Mouse (Mus musculus) lung, adult 2 months (tissue): ENCODE data around the gene Hba-x. TPM values are rescaled to one million over a fixed set of nuclear protein-coding genes. Genes with fewer than 3 reads are reported as not detected.
"Not testable (repeated sequence)": the region's sequence is repeated elsewhere in the genome, so short reads cannot be mapped to it uniquely, and the experiment has no call there.

Experiments
- DNase-seq: peaks from one replicate; pipeline ENCODE4 v3.0.0; 2022
- H3K4me1 ChIP-seq: fragments of 200-500 bp; 2 replicates; pipeline ENCODE4 v1.6.1; 2011; ENCODE audit warnings: low read length; ENCODE audit not compliant: control insufficient read depth, insufficient read depth
- H3K4me3 ChIP-seq: fragments of 200-500 bp; replicated peaks from 2 replicates; pipeline ENCODE3; 2011; ENCODE audit warnings: low read depth, mild to moderate bottlenecking, control low read depth, low read length; ENCODE audit errors: extremely low read depth
- CTCF ChIP-seq: fragments of 200-500 bp; IDR thresholded peaks from 2 replicates; pipeline ENCODE4 v1.5.1; 2011; ENCODE audit warnings: mild to moderate bottlenecking, low read length, control low read depth; ENCODE audit not compliant: insufficient read depth
- POLR2A ChIP-seq: fragments of 200-500 bp; IDR thresholded peaks from 2 replicates; pipeline ENCODE4 v1.6.1; 2011; ENCODE audit warnings: low read depth, mild to moderate bottlenecking, control low read depth, low read length, borderline replicate concordance; ENCODE audit errors: extremely low read depth
- WGBS: fragments of 180-500 bp; shearing (Covaris S2); methylation state at CpG from one replicate; pipeline ENCODE4 v1.1.7; 2018; 5-methylcytosine and 5-hydroxymethylcytosine counted together
- polyA plus RNA-seq: library from polyadenylated mRNA; depleted of rRNA; stranded (reverse); fragments of >200 nt; gene quantifications from 2 replicates; pipeline ENCODE4 v1.2.3, GENCODE M21; 2012

Gene Hba-x
- polyA plus RNA-seq, 1 experiment, result not detected

DNA sequence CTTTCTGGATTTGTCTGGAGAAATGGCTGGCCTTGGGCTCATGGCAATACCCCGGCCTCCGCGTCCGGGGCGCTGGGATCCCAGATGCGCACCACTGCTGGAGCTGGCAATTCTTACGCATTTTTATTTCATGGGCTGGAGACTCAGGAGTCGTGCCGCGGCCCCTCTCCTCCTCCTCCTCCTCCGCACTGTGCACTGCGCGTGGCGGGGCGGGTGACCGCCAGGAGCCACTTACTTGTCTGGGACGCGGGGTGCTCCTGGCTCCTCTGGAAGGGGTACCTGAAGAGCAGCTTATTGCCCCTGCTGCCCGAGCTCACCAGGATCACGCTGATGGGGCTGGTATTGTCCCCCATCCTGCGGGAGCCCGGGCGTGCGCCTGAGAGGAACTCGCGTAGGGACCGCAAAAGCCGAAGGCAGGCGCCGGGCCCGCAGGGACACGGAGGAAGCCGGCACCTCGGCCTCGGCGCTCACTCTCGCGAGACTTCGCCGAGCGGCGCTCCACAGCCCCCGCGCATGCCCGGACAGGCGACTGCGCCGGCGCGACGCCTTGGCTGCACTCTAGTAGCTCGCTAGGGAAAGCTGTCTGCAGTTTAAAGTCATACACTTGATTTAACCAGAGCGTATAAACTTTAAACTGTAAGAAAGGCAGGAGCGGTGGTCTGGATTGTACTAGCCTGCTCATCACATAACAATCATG lies 8.9 kb upstream of the Hba-x start, which contains the start of gene Nprl3:
Gene Nprl3, minus strand, starts transcription at position 520 of the 697 bp plus-strand sequence.
- DNase-seq, result peak; percentile 94
- Histone ChIP-seq H3K4me3 (peak within 1 kb of the TSS; percentile 82), H3K4me1 (0 out of 2 replicates have a peak, but pooled peaks cover 2% of the 10 kb centered on the region)
- under 1% methylated on average over 54 of the region's 54 CpGs for WGBS
- no peak for TF ChIP-seq CTCF
- peak; percentile 83 for TF ChIP-seq POLR2A

DNA sequence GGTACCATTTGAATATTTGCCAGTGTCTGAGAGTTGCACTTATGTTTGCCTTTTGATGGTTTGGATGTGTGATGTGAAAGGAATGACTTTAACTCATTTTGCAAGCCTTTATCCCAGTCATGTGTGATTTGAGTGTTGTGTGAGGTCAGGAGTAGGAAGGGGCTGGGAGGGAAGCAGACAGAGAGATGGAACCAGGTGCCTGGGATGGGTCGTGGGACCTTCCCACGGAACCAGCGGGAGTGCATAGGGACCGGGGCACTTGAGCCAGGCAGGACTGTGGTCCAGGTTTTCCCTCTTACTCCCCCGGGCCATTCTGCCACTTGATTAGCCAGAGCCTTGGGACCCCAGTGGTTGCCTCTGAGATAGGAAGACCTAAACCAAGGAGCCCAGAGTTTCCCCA lies 8.2 kb upstream of the Hba-x start:
- 20% methylated on average over 5 of the region's 5 CpGs for WGBS
- H3K4me3 ChIP-seq, result no peak overlapping the region
- 0 out of 2 replicates have a peak, but pooled peaks cover under 1% of the 10 kb centered on the region for H3K4me1 ChIP-seq
- DNase-seq, result peak; percentile 8
- no peak for TF ChIP-seq POLR2A

DNA sequence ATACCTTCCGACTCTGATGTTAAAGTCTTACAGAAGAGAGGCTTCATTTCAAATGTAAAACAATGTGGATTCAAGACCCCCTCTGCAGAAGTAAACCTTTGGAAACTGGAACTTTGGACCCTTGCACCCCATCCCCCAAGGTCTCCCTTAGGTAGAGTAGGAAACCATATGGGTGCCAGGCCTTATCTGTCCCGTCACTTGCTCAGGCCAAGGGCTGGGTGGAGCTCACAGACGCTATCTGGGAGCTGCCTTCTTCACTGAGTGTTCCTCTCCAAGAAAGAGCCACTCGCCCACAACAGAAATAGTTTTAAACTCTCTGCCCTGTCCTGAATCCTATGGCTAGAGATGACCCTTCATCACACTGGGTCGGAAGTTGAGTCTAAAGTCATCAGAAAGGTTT lies 7.2 kb upstream of the Hba-x start:
- TF ChIP-seq POLR2A (no peak), CTCF (no peak)
- WGBS, result 75% methylated on average over 5 of the region's 5 CpGs
- DNase-seq, result no peak
- Histone ChIP-seq H3K4me3 (no peak overlapping the region), H3K4me1 (no peaks in the 10 kb centered on the region)

DNA sequence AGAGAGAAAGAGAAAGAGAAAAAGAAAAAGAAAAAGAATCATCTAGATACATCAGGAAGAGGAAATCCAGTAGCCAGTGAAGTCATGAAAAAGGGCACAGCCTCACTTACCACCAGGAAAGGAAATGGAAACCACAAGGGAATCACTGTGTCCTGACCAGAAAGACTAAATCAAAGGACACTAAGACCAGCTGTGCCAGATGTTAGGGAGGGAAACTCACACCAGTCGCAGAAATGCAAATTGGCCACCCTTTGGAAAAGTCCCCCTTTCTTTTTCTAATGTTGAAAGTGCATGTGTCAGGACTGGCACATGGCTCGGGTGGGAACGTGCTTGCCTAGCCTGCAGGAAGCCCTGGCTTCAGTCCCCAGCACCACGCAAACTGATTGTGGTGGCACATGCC lies 5.0 kb upstream of the Hba-x start:
- DNase-seq, result no peak
- WGBS, result 36% methylated on average over 4 of the region's 4 CpGs
- no peaks in the 10 kb centered on the region for H3K4me1 ChIP-seq
- TF ChIP-seq POLR2A (no peak), CTCF (no peak)
- no peak overlapping the region for H3K4me3 ChIP-seq

DNA sequence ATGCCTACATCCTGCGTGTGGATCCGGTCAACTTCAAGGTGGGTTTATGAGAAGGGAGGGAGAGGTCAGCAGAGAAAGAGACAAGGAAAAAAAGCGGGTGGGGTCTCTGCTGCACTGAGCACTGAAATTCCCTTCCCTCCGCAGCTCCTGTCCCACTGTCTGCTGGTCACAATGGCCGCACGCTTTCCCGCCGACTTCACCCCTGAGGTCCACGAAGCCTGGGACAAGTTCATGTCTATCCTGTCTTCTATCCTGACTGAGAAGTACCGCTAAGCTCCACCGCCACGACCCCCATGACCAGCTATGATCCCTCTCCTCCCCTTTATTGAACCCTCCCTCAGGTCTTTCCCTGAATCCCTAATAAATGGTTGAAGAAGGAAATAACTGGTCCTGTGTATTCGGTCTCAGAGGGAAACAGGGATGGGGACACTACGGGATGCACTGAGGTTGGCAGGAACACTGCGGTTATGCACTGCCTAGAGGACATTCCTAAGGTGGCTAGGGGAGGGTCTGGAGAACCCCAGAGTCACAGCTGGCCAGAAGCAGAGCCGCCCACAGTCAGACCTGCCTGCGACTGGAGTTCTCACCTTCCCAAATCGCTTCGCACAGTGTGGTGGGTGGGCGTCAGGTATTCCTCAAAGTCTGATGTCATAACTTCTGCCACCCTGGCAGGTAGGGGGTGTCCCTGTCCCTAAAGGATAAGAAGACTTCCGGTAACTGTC lies 1.7 kb downstream of the Hba-x start:
- Histone ChIP-seq H3K4me1 (no peaks in the 10 kb centered on the region), H3K4me3 (no peak overlapping the region)
- TF ChIP-seq CTCF (no peak), POLR2A (no peak)
- DNase-seq, result no peak
- WGBS, result 67% methylated on average over 21 of the region's 21 CpGs

DNA sequence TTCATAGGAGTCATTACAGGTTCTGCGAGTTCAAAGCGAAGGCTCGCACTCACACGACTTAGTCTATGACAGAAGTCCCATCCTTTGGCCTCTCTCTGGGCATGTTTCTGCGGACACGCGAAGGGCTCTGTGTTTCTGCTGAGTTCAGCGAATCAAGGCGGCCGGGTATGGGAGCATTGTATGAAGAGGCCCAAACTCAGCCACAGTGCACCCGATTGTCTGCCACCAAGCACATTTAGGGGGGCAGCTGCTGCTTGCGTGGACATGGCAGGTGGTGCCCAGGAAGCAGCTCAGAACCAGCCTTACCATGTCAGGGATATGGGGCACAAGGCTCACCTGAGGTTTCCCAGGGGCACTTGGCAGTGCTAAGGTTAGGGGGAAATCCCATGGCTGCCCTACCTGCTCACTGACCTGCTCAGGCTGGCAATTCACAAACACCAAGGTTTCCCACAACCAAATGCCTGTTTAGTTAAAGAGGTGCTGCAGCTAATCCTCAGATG lies 2.3 kb downstream of the Hba-x start:
- no peak for DNase-seq
- Histone ChIP-seq H3K4me1 (no peaks in the 10 kb centered on the region), H3K4me3 (no peak overlapping the region)
- no peak for TF ChIP-seq POLR2A
- TF ChIP-seq CTCF, result no peak
- 71% methylated on average over 12 of the region's 12 CpGs for WGBS

DNA sequence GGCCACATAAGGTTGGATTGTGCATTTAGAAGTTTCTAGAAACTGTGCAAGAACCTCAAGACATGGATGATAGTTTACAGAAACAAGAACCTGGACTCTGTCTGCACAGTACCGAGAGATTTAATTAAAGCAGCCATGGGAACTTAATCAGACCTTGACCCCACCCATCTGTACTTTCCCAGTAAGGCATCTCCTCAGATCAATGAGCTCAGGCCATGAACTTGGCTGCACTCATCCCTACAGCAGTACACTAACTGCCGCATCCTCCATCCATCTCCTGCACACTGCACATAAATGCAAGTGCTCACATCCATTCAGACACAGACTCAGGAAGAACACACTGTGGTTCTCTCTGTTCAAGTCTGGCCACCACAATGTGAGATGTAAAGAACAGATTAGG lies 4.4 kb downstream of the Hba-x start:
- TF ChIP-seq CTCF (no peak), POLR2A (no peak)
- no peak for DNase-seq
- WGBS, result 66% methylated on average over 2 of the region's 2 CpGs
- Histone ChIP-seq H3K4me1 (no peaks in the 10 kb centered on the region), H3K4me3 (no peak overlapping the region)

DNA sequence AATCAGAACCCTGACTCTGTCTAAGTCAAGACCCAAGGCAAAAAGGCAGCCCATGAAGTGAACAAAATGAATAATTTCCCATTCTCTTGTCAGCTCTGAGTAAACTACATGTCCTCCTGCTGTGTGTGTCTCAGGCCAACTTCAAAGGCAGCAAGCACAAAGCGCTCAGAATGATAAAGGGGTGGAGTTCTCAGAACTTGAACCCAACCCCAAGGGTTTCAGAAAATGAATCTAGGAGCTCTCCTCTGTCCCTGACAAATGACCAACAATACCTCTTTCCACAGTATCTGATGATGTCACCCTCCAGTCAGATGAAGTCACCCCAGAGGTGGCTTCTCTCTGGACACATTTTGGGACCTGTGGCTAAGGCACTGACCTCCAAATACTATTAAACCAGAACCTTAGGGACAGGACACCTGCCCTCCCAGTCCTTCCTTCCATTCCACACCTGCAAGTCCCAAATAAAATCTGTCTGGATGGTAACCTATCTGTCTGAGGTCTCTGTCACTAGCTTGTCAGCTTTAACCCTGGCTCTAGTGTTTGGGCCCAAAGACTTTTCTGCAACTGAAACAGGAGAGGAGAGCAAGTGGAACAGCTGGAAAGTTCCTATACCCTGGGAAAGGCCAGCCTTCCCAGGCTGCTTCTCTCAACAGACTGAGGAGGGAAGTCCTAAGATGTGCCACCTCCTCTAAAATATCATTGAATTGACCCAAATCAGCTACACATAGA lies 5.4 kb downstream of the Hba-x start:
- H3K4me3 ChIP-seq, result no peak overlapping the region
- H3K4me1 ChIP-seq, result no peaks in the 10 kb centered on the region
- no peak for DNase-seq
- 71% methylated on average over 1 of the region's 1 CpGs for WGBS
- TF ChIP-seq CTCF (no peak), POLR2A (no peak)

DNA sequence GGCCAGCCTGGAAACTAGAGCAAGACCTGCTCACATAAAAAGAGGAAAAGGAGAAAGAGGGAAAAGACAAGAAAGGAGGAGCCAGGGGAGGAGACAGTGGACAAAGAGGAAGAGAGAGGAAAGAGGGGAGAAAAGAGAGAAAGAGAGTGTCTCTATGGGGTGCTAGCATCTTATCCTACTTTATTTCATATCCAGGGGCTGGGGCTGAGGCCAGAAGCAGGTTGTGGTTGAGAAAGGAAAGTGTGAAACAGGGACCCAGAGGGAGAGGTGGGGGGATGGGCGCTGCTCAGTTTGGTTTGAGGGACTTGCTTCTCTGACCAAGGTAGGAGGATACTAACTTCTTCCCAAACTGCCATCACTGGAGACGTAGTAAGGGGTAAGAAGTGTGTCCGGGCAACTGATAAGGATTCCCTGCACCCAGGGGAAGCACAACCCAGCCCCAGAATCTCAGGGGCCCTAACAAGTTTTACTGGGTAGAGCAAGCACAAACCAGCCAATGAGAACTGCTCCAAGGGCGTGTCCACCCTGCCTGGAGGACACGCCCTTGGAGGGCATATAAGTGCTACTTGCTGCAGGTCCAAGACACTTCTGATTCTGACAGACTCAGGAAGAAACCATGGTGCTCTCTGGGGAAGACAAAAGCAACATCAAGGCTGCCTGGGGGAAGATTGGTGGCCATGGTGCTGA lies 7.0 kb downstream of the Hba-x start, which contains the start of gene Hba-a1:
Gene Hba-a1, plus strand, starts transcription at position 421 of the 687 bp plus-strand sequence.
- not testable (repeated sequence) for H3K4me3 ChIP-seq, DNase-seq, H3K4me1 ChIP-seq
- WGBS, result 50% methylated on average over 1 of the region's 5 CpGs

DNA sequence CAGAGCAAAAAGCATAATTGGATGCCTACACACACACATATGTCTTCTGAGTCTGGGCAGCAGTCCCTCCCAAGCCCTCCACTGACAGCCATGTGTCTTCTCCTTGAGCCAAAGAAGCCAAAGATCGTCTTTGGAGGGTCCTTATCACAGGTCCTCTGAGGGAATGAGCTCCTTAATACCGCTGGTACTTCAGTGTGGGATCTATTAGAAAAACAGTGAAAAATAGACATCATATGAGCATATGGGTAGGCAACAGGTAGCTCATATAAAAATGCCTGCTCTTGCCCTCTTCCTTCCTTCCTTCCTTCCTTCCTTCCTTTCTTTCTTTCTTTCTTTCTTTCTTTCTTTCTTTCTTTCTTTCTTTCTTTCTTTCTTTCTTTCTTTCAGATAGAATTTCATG lies 8.4 kb downstream of the Hba-x start:
- not testable (repeated sequence) for H3K4me1 ChIP-seq, H3K4me3 ChIP-seq, DNase-seq
- WGBS, result 38% methylated on average over 2 of the region's 2 CpGs
